Mouse (Mus musculus) liver, embryonic 14.5 days (tissue): ENCODE measurements at regions not wholly inside any gene's neighbourhood (a gene's known extent, or its start where the extent isn't known, plus 50 kb on each side); places are given as distances from the start of the nearest gene placed in this dataset.
"Not testable (repeated sequence)": the region's sequence is repeated elsewhere in the genome, so short reads cannot be mapped to it uniquely, and the experiment has no call there.

ENCODE experiments used
- CTCF ChIP-seq: IDR thresholded peaks from 2 replicates; pipeline ENCODE4 v1.5.1; 2016; ENCODE audit warnings: antibody characterized with exemption, low read depth, control low read depth
- EP300 ChIP-seq: IDR thresholded peaks from 2 replicates; pipeline ENCODE4 v1.6.1; 2016; ENCODE audit warnings: antibody characterized with exemption, low read depth

DNA sequence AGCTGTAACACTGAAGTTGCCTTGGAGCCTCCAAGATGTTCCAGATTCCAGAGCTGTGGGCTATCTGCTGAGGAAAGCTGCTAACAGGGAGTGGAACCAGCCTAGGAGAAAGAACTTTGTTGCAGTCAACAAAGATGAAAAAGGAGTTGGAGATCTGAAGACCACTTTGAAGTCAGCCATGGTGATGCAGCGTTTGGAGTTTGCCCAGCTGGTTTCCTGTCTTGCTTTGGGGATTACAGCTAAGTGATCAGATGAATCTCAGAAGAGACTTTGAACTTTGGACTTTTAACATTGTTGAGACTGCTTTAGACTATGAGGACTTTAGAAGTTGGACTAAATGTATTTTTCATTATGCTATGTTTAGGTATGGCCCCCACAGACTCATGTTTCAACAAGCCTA is 297.6 kb downstream of the Gadd45g start:
- TF ChIP-seq CTCF, EP300: not testable (repeated sequence)
